Mouse (Mus musculus) layer of hippocampus, adult 18-20 months (tissue): Measurements from ENCODE around the gene Rhot2. TPM values are rescaled to one million over a fixed set of nuclear protein-coding genes. Genes with fewer than 3 reads are reported as not detected.

ENCODE experiments used
- DNase-seq, 2 experiments: peaks; one replicate each; pipeline ENCODE4 v3.0.0; 2022; ENCODE audit warnings: low spot score in 2 of 2
- long read RNA-seq: library from polyadenylated mRNA; stranded (forward); transcript quantifications from one replicate; pipeline ENCODE4 v2.0.0, GENCODE M21; 2021
- total RNA-seq, 2 experiments: library from RNA; stranded (reverse); gene quantifications; 2 replicates each; pipeline ENCODE4 v1.2.3; 2021

The Rhot2 gene
- 100 to 1,000 TPM in 1 of 2 experiments, 10 to 100 TPM in 1; 98.3 to 109 TPM for total RNA-seq
- long read RNA-seq, transcript Rhot2-201 (19 exons, 3,189 nt): major isoform, 8 of 28 reads
- long read RNA-seq, partial matches to known transcripts: 12 of 28 reads
- long read RNA-seq, other reads (novel, unspliced or antisense): 8 of 28 reads

- DNase-seq: peak; percentile 94 to 96
Measured at GRCm38 (mm10) chr17:25844396-25844901, at the start of gene Rhot2. Gene Rhot2 (minus strand): TSS chr17:25844851.

GRCm38 (mm10) chr17:25893975-25894617 is 49.4 kb upstream of the Rhot2 start:
- DNase-seq: peak in 1 of 2 experiments; percentile 82

- no peak for DNase-seq
Measured at GRCm38 (mm10) chr17:25888837-25889236, 44.2 kb upstream of the Rhot2 start.

GRCm38 (mm10) chr17:25887467-25887866 is 42.8 kb upstream of the Rhot2 start:
- no peak for DNase-seq

GRCm38 (mm10) chr17:25886806-25887205 is 42.2 kb upstream of the Rhot2 start:
- DNase-seq: no peak

GRCm38 (mm10) chr17:25885636-25886035 is 41.0 kb upstream of the Rhot2 start:
- no peak for DNase-seq

GRCm38 (mm10) chr17:25883824-25884223 is 39.2 kb upstream of the Rhot2 start:
- no peak for DNase-seq

GRCm38 (mm10) chr17:25883268-25883667 is 38.6 kb upstream of the Rhot2 start:
- DNase-seq: no peak

GRCm38 (mm10) chr17:25882306-25882705 is 37.7 kb upstream of the Rhot2 start:
- DNase-seq: no peak

- DNase-seq: no peak
Measured at GRCm38 (mm10) chr17:25881691-25882090, 37.0 kb upstream of the Rhot2 start.

GRCm38 (mm10) chr17:25880913-25881641 is 36.4 kb upstream of the Rhot2 start:
- no peak for DNase-seq

- no peak for DNase-seq
Measured at GRCm38 (mm10) chr17:25880196-25880910, 35.7 kb upstream of the Rhot2 start, which contains the start of gene Wfikkn1. Gene Wfikkn1 (minus strand): TSS chr17:25880858.

GRCm38 (mm10) chr17:25879750-25880149 is 35.1 kb upstream of the Rhot2 start:
- DNase-seq: no peak

GRCm38 (mm10) chr17:25879261-25879660 is 34.6 kb upstream of the Rhot2 start:
- peak in 1 of 2 experiments; percentile 69 for DNase-seq

- no peak for DNase-seq
Measured at GRCm38 (mm10) chr17:25878611-25879180, 34.0 kb upstream of the Rhot2 start.

- no peak for DNase-seq
Measured at GRCm38 (mm10) chr17:25877741-25878610, 33.3 kb upstream of the Rhot2 start.

- DNase-seq: no peak
Measured at GRCm38 (mm10) chr17:25877025-25877424, 32.4 kb upstream of the Rhot2 start.

GRCm38 (mm10) chr17:25876347-25876915 is 31.8 kb upstream of the Rhot2 start:
- DNase-seq: no peak
